Mouse (Mus musculus) liver, adult 2 months (tissue): ENCODE measurements around the gene Phldb1. TPM values are rescaled to one million over a fixed set of nuclear protein-coding genes. Genes with fewer than 3 reads are reported as not detected.

Source experiments
- DNase-seq: peaks from one replicate; pipeline ENCODE4 v3.0.0-alpha.2; 2011; ENCODE audit warnings: low read depth, low spot score; ENCODE audit errors: extremely low read depth
- H3K27ac ChIP-seq: fragments of 200-500 bp; replicated peaks from 2 replicates; pipeline ENCODE4 v1.5.1; 2012; ENCODE audit warnings: low read depth, mild to moderate bottlenecking, control low read depth, inconsistent platforms, low read length; ENCODE audit not compliant: insufficient read depth
- H3K27me3 ChIP-seq: fragments of 200-500 bp; 2 replicates; pipeline ENCODE4 v1.6.1; 2012; ENCODE audit warnings: mild to moderate bottlenecking, moderate library complexity, low read length, inconsistent platforms; ENCODE audit not compliant: control insufficient read depth, insufficient read depth
- H3K36me3 ChIP-seq: fragments of 200-500 bp; 2 replicates; pipeline ENCODE4 v1.6.1; 2012; ENCODE audit warnings: low read length, inconsistent platforms; ENCODE audit not compliant: control insufficient read depth, insufficient read depth
- H3K4me1 ChIP-seq: fragments of 200-500 bp; 2 replicates; pipeline ENCODE4 v1.6.1; 2011; ENCODE audit warnings: low read length; ENCODE audit not compliant: control insufficient read depth, insufficient read depth
- H3K4me3 ChIP-seq: fragments of 200-500 bp; 2 replicates; pipeline ENCODE4 v1.5.1; 2011; ENCODE audit warnings: low read depth, mild to moderate bottlenecking, control low read depth, low read length, moderate library complexity; ENCODE audit not compliant: insufficient read depth
- H3K79me2 ChIP-seq: fragments of 200-500 bp; 2 replicates; pipeline ENCODE4 v1.6.1; 2012; ENCODE audit warnings: inconsistent platforms, mild to moderate bottlenecking, low read length, moderate library complexity; ENCODE audit not compliant: control insufficient read depth, insufficient read depth
- H3K9ac ChIP-seq: fragments of 200-500 bp; 2 replicates; pipeline ENCODE4 v1.6.1; 2012; ENCODE audit warnings: low read depth, mild to moderate bottlenecking, control low read depth, inconsistent platforms, low read length
- CTCF ChIP-seq: fragments of 200-500 bp; IDR thresholded peaks from 2 replicates; pipeline ENCODE4 v1.5.1; 2011; ENCODE audit warnings: low read depth, low read length, control low read depth
- POLR2A ChIP-seq: fragments of 200-500 bp; IDR thresholded peaks from 2 replicates; pipeline ENCODE4 v1.6.1; 2011; ENCODE audit warnings: low read length, control low read depth; ENCODE audit not compliant: insufficient read depth; ENCODE audit errors: extremely low read depth
- WGBS: fragments of 180-500 bp; shearing (Covaris S2); methylation state at CpG from one replicate; pipeline ENCODE4 v1.1.7; 2018; 5-methylcytosine and 5-hydroxymethylcytosine counted together
- polyA plus RNA-seq: library from polyadenylated mRNA; depleted of rRNA; stranded (reverse); fragments of >200 nt; gene quantifications from 2 replicates; pipeline ENCODE4 v1.2.3, GENCODE M21; 2012
- total RNA-seq: library from RNA; depleted of rRNA; stranded (reverse); fragments of >200 nt; gene quantifications from 2 replicates; pipeline ENCODE4 v1.2.3, GENCODE M21; 2014

Phldb1 gene
- total and polyA plus RNA-seq, 2 experiments = 2.2 to 5.9 TPM

- DNase-seq = no peak
- TF ChIP-seq CTCF (no peak), POLR2A (no peak)
- WGBS = 79% methylated on average over 5 of the region's 5 CpGs
- Histone ChIP-seq H3K79me2 (no peaks in the 10 kb centered on the region), H3K4me1 (peaks cover 7% of the 10 kb centered on the region; the same call in 1 of the 2 replicates), H3K36me3 (no peaks in the 10 kb centered on the region), H3K9ac (no peak overlapping the region), H3K27me3 (no peaks in the 10 kb centered on the region), H3K27ac (no peak overlapping the region), H3K4me3 (no peak overlapping the region)
Observed at GRCm38 (mm10) chr9:44710213-44710612, 24.8 kb downstream of the Phldb1 start.

- H3K27ac ChIP-seq = no peak overlapping the region
- H3K36me3 ChIP-seq = no peaks in the 10 kb centered on the region
- no peak overlapping the region for H3K4me3 ChIP-seq
- H3K27me3 ChIP-seq = no peaks in the 10 kb centered on the region
- DNase-seq = peak; percentile 34
- peaks cover 7% of the 10 kb centered on the region; the same call in 1 of the 2 replicates for H3K4me1 ChIP-seq
- H3K79me2 ChIP-seq = no peaks in the 10 kb centered on the region
- no peak overlapping the region for H3K9ac ChIP-seq
- WGBS = 56% methylated on average over 2 of the region's 2 CpGs
- TF ChIP-seq POLR2A (no peak), CTCF (peak; percentile 61; the same call in 1 of the 2 replicates)
Observed at GRCm38 (mm10) chr9:44709600-44709999, 25.4 kb downstream of the Phldb1 start.

- H3K4me3 ChIP-seq = peak overlapping the region; percentile 69; the same call in 1 of the 2 replicates
- TF ChIP-seq POLR2A (no peak), CTCF (no peak)
- DNase-seq = no peak
- H3K79me2 ChIP-seq = no peaks in the 10 kb centered on the region
- no peaks in the 10 kb centered on the region for H3K27me3 ChIP-seq
- no peak overlapping the region for H3K27ac ChIP-seq
- no peaks in the 10 kb centered on the region for H3K36me3 ChIP-seq
- no peak overlapping the region for H3K9ac ChIP-seq
- WGBS = 54% methylated on average over 6 of the region's 6 CpGs
- peaks cover 7% of the 10 kb centered on the region; the same call in 1 of the 2 replicates for H3K4me1 ChIP-seq
Observed at GRCm38 (mm10) chr9:44708925-44709324, 26.1 kb downstream of the Phldb1 start.

GRCm38 (mm10) chr9:44708429-44708765 is 26.6 kb downstream of the Phldb1 start:
- H3K27me3 ChIP-seq = no peaks in the 10 kb centered on the region
- TF ChIP-seq POLR2A (no peak), CTCF (peak; percentile 46; the same call in 1 of the 2 replicates)
- no peaks in the 10 kb centered on the region for H3K79me2 ChIP-seq
- DNase-seq = peak; percentile 50
- peaks cover 7% of the 10 kb centered on the region; the same call in 1 of the 2 replicates for H3K4me1 ChIP-seq
- peak overlapping the region; percentile 69 for H3K4me3 ChIP-seq
- peak overlapping the region; percentile 65 for H3K9ac ChIP-seq
- peak overlapping the region; percentile 47 for H3K27ac ChIP-seq
- WGBS = 9% methylated on average over 23 of the region's 24 CpGs
- H3K36me3 ChIP-seq = no peaks in the 10 kb centered on the region

GRCm38 (mm10) chr9:44707749-44708428 is 27.1 kb downstream of the Phldb1 start:
- peak overlapping the region; percentile 27; the same call in 1 of the 2 replicates for H3K4me3 ChIP-seq
- no peaks in the 10 kb centered on the region for H3K79me2 ChIP-seq
- H3K9ac ChIP-seq = peak overlapping the region; percentile 37; the same call in 1 of the 2 replicates
- no peaks in the 10 kb centered on the region for H3K36me3 ChIP-seq
- DNase-seq = no peak
- 44% methylated on average over 28 of the region's 28 CpGs for WGBS
- no peak for TF ChIP-seq POLR2A
- TF ChIP-seq CTCF = no peak
- H3K4me1 ChIP-seq = peaks cover 7% of the 10 kb centered on the region; the same call in 1 of the 2 replicates
- H3K27me3 ChIP-seq = no peaks in the 10 kb centered on the region
- H3K27ac ChIP-seq = no peak overlapping the region

DNA sequence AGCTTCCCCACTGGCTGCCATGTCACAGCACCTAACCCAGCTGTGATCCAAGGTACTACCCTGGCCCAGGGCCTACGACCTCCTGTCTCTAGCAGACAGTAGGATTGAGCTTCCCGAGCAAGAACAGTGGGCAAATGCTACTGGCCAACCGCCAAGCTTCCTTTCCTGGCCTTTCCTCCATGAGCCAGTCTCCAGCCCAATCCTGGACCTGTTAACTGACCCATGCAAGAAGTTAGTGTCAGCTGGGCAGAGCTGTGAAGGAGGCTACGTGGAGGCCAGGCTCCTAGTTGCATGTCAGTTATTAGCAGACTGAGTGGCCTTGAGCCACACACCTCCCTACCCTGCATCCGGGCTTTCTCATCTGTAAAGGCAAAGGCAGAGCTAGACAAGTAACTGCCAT is 35.3 kb downstream of the Phldb1 start:
- H3K27me3 ChIP-seq = no peaks in the 10 kb centered on the region
- 86% methylated on average over 5 of the region's 5 CpGs for WGBS
- no peak overlapping the region for H3K27ac ChIP-seq
- TF ChIP-seq CTCF = no peak
- TF ChIP-seq POLR2A = no peak
- no peaks in the 10 kb centered on the region for H3K79me2 ChIP-seq
- H3K4me3 ChIP-seq = no peak overlapping the region
- H3K9ac ChIP-seq = no peak overlapping the region
- no peak for DNase-seq
- H3K4me1 ChIP-seq = no peaks in the 10 kb centered on the region
- no peaks in the 10 kb centered on the region; the same call in 1 of the 2 replicates for H3K36me3 ChIP-seq
